Mouse (Mus musculus) liver, postnatal 0 days (tissue): ENCODE measurements at regions not wholly inside any gene's neighbourhood (a gene's known extent, or its start where the extent isn't known, plus 50 kb on each side); places are given as distances from the start of the nearest gene placed in this dataset.

Experiments used
- CTCF ChIP-seq: sonication (generic); IDR thresholded peaks from 2 replicates; pipeline ENCODE4 v1.5.1; 2016; ENCODE audit warnings: antibody characterized with exemption, low read depth
- EP300 ChIP-seq: IDR thresholded peaks from 2 replicates; pipeline ENCODE4 v1.6.1; 2016; ENCODE audit warnings: antibody characterized with exemption, low read depth, mild to moderate bottlenecking

DNA sequence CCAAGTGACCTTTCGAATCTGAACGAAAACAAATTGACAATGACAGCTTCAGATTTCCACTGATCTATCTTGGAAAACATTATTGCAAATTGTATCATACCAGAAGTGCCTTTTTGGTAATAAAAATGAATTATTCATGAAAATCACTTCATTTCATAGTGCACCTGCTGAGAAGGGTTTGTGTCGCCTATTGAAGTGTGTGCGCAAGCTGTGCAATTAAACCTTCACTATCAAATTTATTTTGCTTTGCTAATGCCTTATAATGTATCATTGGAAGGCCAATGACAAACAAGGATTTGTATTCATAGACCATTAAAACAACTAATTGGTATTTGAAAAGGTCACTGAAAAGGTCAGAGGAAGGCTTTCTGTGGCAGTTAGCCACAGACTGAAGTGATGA, 224.8 kb upstream of the Zfp960 start:
- TF ChIP-seq CTCF, result no peak
- TF ChIP-seq EP300, result no peak
